Mouse (Mus musculus) E14TG2a.4 (cell line): Measurements from ENCODE around the gene Pram1.

ENCODE experiments used
- CTCF ChIP-seq: conservative IDR thresholded peaks from 2 replicates; pipeline ENCODE4 v1.5.1; 2014; ENCODE audit warnings: low read length
- NANOG ChIP-seq: IDR thresholded peaks from 2 replicates; pipeline ENCODE4 v1.6.1; 2014; ENCODE audit warnings: borderline replicate concordance, low read length, mixed read lengths
- POU5F1 ChIP-seq: IDR thresholded peaks from 2 replicates; pipeline ENCODE4 v1.6.1; 2014; ENCODE audit warnings: low read length, borderline replicate concordance

GRCm38 (mm10) chr17:33644068-33644467, 6.2 kb downstream of the Pram1 start:
- TF ChIP-seq POU5F1, result no peak
- TF ChIP-seq CTCF, result no peak
- TF ChIP-seq NANOG, result no peak
